Comparison of ENCODE assay signal across 21 mouse cellular contexts in the genomic region with DNA sequence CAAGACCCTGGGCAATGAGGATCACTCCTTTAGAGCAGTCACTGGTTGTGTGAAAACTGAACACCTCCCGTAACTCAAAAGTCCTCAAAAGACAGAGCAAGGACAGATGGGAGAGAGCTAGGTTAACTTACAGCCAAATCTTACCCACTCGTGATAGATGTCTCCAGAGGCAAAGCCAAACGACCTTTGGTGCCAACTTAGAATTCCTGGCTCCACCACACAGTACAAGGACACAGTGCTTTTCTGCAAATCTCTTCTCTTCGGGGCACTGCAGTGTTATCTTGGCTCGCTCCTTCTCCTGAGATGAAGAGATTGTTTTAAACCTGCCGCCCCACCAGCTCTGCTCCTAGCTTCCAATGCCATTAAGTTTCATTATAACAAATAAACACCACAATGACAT.
DNase-seq lines count a peak whose midpoint lies in the region; ATAC-seq and TF ChIP-seq lines count a peak whose summit lies in the region.
"Had no signal": no experiment of that assay in that cellular context is flagged by ENCODE, and none has a peak within 500 bp of the region (broad histone marks: within the 10 kb centered on the region; RNA-seq: fewer than 3 reads in every experiment).

No protein-coding gene starts in this region.

- no peak overlapping the region for H3K4me3 ChIP-seq in forebrain, postnatal 0 days (ENCODE audit: low read depth, low read length)
- no peak overlapping the region for H3K4me3 ChIP-seq in forebrain, embryonic 16.5 days (replicated peaks; ENCODE audit: low read length)
- H3K4me3 ChIP-seq in neural tube, embryonic 13.5 days = no peak overlapping the region
- no peak overlapping the region for H3K4me3 ChIP-seq in intestine, postnatal 0 days (ENCODE audit: low read depth, low read length)
- H3K4me3 ChIP-seq: embryonic facial prominence, embryonic 15.5 days; erythroblast, embryonic 14.5 days; heart, adult 2 months; heart, embryonic 15.5 days had no signal

- no peak for ATAC-seq in forebrain, postnatal 0 days
- no peak for ATAC-seq in forebrain, embryonic 16.5 days
- no peak for ATAC-seq in neural tube, embryonic 13.5 days (ENCODE audit: low read depth)
- ATAC-seq in intestine, postnatal 0 days = no peak
- no peak for ATAC-seq in megakaryocyte progenitor cell, adult 5-6 weeks (replicated peaks; ENCODE audit: poor library complexity)
- ATAC-seq: intestine, embryonic 16.5 days had no signal

- H3K27me3 ChIP-seq in forebrain, postnatal 0 days (ENCODE audit: insufficient read depth, low read length) = no peaks in the 10 kb centered on the region
- no peaks in the 10 kb centered on the region for H3K27me3 ChIP-seq in forebrain, embryonic 16.5 days (replicated peaks; ENCODE audit: control insufficient read depth, insufficient read depth, low read length)
- no peaks in the 10 kb centered on the region for H3K27me3 ChIP-seq in neural tube, embryonic 13.5 days
- no peaks in the 10 kb centered on the region for H3K27me3 ChIP-seq in intestine, postnatal 0 days (replicated peaks; ENCODE audit: control insufficient read depth, insufficient read depth, low read length)
- H3K27me3 ChIP-seq: embryonic facial prominence, embryonic 15.5 days; heart, embryonic 15.5 days had no signal

- H3K27ac ChIP-seq in forebrain, postnatal 0 days (ENCODE audit: low read depth, low read length) = peak overlapping the region; percentile 45; the same call in 1 of the 2 replicates
- no peak overlapping the region for H3K27ac ChIP-seq in forebrain, embryonic 16.5 days (ENCODE audit: low read length)
- peak overlapping the region; percentile 68 for H3K27ac ChIP-seq in neural tube, embryonic 13.5 days (replicated peaks)
- H3K27ac ChIP-seq in intestine, postnatal 0 days (ENCODE audit: low read depth, low read length) = no peak overlapping the region
- H3K27ac ChIP-seq: embryonic facial prominence, embryonic 15.5 days; heart, adult 2 months; heart, embryonic 15.5 days; hindbrain, embryonic 14.5 days had no signal

- H3K4me2 ChIP-seq in forebrain, postnatal 0 days (ENCODE audit: low read depth) = no peak overlapping the region
- no peak overlapping the region for H3K4me2 ChIP-seq in forebrain, embryonic 16.5 days (ENCODE audit: low read length)
- no peak overlapping the region for H3K4me2 ChIP-seq in neural tube, embryonic 13.5 days
- no peak overlapping the region for H3K4me2 ChIP-seq in intestine, postnatal 0 days (replicated peaks; ENCODE audit: low read depth)
- H3K4me2 ChIP-seq: embryonic facial prominence, embryonic 15.5 days; heart, embryonic 11.5 days; heart, embryonic 15.5 days; hindbrain, embryonic 14.5 days had no signal

- H3K36me3 ChIP-seq in forebrain, postnatal 0 days (ENCODE audit: insufficient read depth) = no peaks in the 10 kb centered on the region
- no peaks in the 10 kb centered on the region for H3K36me3 ChIP-seq in forebrain, embryonic 16.5 days (ENCODE audit: control insufficient read depth, insufficient read depth)
- H3K36me3 ChIP-seq in neural tube, embryonic 13.5 days = no peaks in the 10 kb centered on the region
- no peaks in the 10 kb centered on the region for H3K36me3 ChIP-seq in intestine, postnatal 0 days (ENCODE audit: control insufficient read depth, insufficient read depth)
- H3K36me3 ChIP-seq: embryonic facial prominence, embryonic 15.5 days; heart, embryonic 15.5 days had no signal

- no peak overlapping the region for H3K9ac ChIP-seq in forebrain, postnatal 0 days
- no peak overlapping the region for H3K9ac ChIP-seq in forebrain, embryonic 16.5 days (replicated peaks; ENCODE audit: low read depth, low read length)
- H3K9ac ChIP-seq in neural tube, embryonic 13.5 days = no peak overlapping the region
- no peak overlapping the region for H3K9ac ChIP-seq in intestine, postnatal 0 days (ENCODE audit: low read depth, low read length)
- H3K9ac ChIP-seq: embryonic facial prominence, embryonic 15.5 days; heart, embryonic 15.5 days; hindbrain, embryonic 14.5 days had no signal

- H3K4me1 ChIP-seq in forebrain, postnatal 0 days (ENCODE audit: insufficient read depth) = peaks cover 9% of the 10 kb centered on the region
- H3K4me1 ChIP-seq in forebrain, embryonic 16.5 days (replicated peaks; ENCODE audit: control insufficient read depth, insufficient read depth, low read length) = peaks cover 24% of the 10 kb centered on the region
- H3K4me1 ChIP-seq in neural tube, embryonic 13.5 days (replicated peaks) = peaks cover 30% of the 10 kb centered on the region
- H3K4me1 ChIP-seq in intestine, postnatal 0 days (replicated peaks; ENCODE audit: control insufficient read depth, insufficient read depth, low read length) = no peaks in the 10 kb centered on the region
- H3K4me1 ChIP-seq: embryonic facial prominence, embryonic 15.5 days; heart, embryonic 15.5 days had no signal

- no peak for TF ChIP-seq CTCF in forebrain, postnatal 0 days (IDR thresholded peaks at IDR 0.05; ENCODE audit: low read depth)
- TF ChIP-seq CTCF in intestine, postnatal 0 days (IDR thresholded peaks at IDR 0.05; ENCODE audit: low read depth) = no peak

- peak; percentile 51 for DNase-seq in cerebellum, adult 9-11 months
- DNase-seq in cerebellum, adult 8-10 months = no peak
- no peak for DNase-seq in forebrain, postnatal 0 days
- DNase-seq in neural tube, embryonic 10.5 days (ENCODE audit: extremely low spot score, low spot score) = no peak
- DNase-seq: adrenal gland, postnatal 25 days; cerebellum, adult 18-20 months; cerebellum, postnatal 14 days; embryo, embryonic 11 days; gastrocnemius, postnatal 10 days; heart, adult 2 months; heart, postnatal 14 days had no signal

- H3K9me3 ChIP-seq in forebrain, postnatal 0 days (ENCODE audit: low read length) = no peaks in the 10 kb centered on the region
- H3K9me3 ChIP-seq in forebrain, embryonic 16.5 days (ENCODE audit: control insufficient read depth, low read length) = no peaks in the 10 kb centered on the region
- no peaks in the 10 kb centered on the region for H3K9me3 ChIP-seq in neural tube, embryonic 13.5 days
- H3K9me3 ChIP-seq in intestine, postnatal 0 days (ENCODE audit: control insufficient read depth) = no peaks in the 10 kb centered on the region
- H3K9me3 ChIP-seq: embryonic facial prominence, embryonic 15.5 days; heart, embryonic 15.5 days had no signal

- 58% methylated on average over 6 of the region's 6 CpGs for WGBS in forebrain, postnatal 0 days
- 62% methylated on average over 6 of the region's 6 CpGs for WGBS in forebrain, embryonic 16.5 days
- WGBS in neural tube, embryonic 13.5 days = 81% methylated on average over 6 of the region's 6 CpGs
- WGBS in intestine, postnatal 0 days = 68% methylated on average over 6 of the region's 6 CpGs

Comparison
In these comparisons a context has a peak if more than half of its experiments do, and no peak if none do; other contexts are left out.
1. H3K27ac ChIP-seq: peak in forebrain, postnatal 0 days (single experiment) and neural tube, embryonic 13.5 days (single experiment); none in forebrain, embryonic 16.5 days (single experiment) and intestine, postnatal 0 days (single experiment).